Mouse (Mus musculus) testis, postnatal 14 days (tissue): ENCODE results near the gene Ric3.
"Not testable (repeated sequence)": the region's sequence is repeated elsewhere in the genome, so short reads cannot be mapped to it uniquely, and the experiment has no call there.

Source experiments
- DNase-seq: peaks from one replicate; pipeline ENCODE4 v3.0.0; 2021; ENCODE audit warnings: low spot score

Gene Ric3

DNA sequence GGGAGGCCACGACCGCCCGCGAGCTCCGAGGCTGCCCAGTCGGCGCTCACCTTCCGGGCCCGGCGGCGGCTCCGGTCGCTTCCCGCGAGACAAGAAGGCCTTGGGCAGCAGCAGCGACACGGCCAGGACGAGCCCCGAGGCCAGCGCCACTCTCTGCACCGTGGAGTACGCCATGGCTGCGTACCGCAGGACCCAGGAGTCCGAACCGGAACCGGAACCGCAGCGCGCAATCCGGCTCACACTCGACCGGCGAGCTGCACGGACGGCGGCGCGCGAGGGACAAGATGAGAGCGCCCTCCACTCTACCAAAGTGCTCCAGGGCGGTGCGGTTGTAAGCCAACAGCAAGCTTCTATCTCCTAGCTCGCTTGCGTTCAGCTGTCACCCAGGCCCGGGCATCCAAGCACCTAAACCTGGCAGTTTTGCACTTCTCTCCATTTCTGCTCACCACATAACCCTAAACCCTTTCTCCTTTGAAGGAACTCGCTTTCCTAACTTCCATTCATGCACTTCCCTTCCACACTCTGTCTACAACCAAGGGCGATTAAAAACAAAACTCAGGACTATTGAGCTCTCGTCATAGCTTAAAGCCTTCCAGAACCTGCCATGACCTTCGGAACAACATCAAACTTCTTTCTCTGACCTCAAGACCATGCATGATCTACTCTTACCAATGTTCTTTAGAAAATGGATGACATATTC, at the start of gene Ric3:
Gene Ric3 (minus strand): TSS at position 219 of the 700 bp plus-strand sequence.
- DNase-seq: peak; percentile 88

DNA sequence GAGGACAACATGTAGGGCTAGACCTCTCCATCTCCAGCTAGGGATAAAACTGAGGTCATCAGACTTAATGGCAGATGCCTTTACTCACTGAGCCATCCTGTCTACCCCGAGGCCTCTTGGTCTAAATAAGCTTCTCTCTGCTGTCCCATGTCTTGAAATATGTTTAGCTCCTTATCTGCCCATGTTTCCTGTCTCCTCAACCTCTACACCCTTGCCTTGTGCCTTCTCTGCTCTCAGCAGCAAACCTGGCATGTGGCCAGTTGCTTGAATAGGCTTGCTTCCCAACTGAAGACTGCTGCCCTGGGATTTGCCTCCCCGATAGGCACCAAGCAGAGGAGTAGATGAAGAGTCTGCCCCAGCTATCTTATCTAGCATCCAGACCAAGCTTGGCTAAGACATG, 48.4 kb upstream of the Ric3 start:
- no peak for DNase-seq

DNA sequence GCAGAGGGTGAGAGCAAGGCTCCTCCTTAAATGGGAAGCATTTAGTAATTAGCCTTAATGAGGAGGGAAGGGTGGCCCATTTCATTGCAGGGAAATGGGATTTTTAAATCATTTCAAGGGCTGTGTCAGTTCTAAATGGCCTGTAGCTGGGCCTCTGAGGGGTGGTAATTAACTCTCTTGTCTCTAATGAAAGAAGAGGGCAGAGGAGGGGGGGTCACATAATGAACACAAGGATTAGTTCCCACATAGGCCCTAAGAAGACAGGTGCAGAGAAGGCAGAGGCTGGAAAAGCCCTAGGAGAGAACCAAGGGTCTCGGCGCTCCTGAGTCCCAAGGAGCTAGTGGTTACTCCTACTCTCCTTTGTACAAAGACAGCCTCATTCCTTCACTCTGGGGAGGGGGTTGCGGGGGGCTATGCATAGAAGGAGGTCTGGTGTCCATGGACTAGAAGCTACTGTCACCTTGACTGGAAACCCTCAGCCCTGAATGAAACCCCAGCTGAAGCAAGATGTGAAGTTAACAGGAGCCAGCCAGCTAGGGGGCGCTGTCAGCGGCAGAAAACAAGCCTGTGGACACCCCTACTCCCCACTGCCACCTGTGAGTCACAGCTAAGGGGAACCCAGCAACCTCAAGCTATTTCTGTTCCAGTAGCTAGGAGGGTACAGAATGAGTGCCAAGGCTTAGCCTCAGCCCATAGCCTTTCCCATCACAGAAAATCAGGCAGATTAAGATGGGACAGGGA, 47.0 kb upstream of the Ric3 start:
- DNase-seq: no peak

DNA sequence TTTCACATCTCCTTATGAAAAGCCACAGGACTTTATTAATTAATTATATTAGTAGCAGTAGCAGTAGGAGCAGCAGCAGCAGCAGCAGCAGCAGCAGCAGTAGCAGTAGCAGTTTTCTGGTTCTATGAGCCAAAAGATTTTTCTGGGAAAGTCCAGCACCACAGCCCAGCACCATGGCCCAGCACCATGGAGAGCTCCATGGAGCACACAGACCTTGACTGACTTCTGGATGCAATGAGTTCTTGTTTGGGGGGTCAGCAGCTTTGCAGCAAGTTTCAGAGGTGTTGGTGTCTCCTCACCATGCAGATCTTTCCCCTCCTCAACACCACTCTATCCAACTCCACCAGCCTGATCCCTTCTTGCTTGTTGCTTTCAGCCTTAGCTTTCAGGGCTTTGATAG, 46.3 kb upstream of the Ric3 start:
- no peak for DNase-seq

DNA sequence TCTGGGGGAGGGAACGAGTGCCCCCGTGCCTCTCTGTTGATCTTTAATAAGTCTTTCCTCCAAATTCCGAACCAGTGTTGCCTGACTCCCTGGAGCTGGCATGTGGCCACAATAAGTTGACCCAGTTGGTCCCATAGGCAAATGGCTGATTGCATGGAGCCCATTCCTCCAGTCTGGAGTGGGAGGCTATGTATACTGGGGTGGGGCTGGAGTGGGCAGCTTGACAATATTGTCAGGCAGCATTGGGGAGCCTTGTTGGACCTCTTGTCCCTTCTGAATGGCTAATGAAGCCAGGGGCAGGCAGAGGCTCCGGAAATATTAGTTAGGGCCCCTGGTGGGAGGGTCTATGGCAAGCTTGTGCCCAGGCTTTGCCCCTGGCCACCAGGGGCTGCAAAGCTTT, 32.8 kb upstream of the Ric3 start:
- DNase-seq: no peak

GRCm38 (mm10) chr7:109115488-109115887, 32.4 kb upstream of the Ric3 start:
- not testable (repeated sequence) for DNase-seq

- no peak for DNase-seq
Measured at GRCm38 (mm10) chr7:109114950-109115349, 31.8 kb upstream of the Ric3 start.

DNA sequence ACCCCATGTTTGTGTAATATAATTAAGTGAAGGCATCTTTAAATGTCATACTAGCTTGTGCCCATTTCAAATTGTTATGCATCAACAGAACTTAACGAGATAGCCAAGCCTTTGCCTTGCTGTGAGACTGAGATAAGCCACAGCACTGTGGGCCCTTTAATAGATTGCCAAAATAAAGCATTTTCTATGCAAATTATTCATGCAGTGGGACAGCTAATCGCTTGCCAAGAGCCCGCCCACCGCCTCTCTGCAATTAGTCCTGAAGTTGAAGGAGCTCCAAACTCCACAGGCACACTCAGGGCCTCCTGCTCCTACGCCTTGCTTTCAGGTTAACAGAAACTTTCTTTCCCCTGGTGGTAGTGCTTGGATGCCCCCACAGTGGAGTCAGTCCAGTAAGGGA, 27.9 kb upstream of the Ric3 start:
- no peak for DNase-seq

- DNase-seq: no peak
Measured at GRCm38 (mm10) chr7:109104894-109105293, 21.8 kb upstream of the Ric3 start.

DNA sequence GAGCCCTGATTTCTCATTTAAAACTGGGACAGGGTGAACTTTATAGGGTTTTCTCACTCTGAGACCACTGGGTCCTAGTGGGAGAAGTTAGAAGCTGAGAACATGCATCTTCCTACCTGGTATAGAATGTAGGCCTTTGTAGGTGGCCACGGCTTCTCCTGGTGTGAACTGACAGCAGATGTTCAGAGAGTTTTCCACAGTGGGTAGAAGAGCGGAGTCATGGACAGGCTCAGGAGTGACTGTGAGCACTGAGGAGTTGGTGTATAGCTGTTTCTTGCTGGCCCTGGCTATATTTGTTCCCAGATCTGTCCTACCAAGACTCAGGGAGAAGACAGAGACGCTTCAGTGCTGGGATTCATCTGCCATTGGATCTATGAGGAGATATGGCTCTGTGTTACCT, 18.0 kb upstream of the Ric3 start:
- no peak for DNase-seq

- no peak for DNase-seq
Measured at GRCm38 (mm10) chr7:109098145-109099018, 15.3 kb upstream of the Ric3 start.

DNA sequence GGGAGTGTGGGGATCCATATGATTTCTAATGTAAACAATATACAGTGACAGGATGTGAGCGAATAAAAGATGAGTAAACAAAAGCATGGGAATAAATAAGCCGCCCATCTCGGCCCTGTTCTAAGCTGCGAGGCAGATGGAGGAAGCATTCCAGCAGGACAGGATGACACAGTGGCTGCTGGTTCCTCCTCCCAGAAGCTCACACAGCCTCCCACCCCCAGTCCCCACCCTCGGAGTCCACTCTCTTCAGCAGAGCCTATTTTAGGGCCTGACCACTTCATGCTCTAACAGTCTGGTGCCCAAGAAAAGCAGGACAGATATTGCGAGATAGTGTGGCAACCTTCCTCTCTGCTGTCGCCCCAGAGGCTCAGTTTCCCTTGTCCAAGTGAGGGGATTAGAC, 14.1 kb upstream of the Ric3 start:
- no peak for DNase-seq

DNA sequence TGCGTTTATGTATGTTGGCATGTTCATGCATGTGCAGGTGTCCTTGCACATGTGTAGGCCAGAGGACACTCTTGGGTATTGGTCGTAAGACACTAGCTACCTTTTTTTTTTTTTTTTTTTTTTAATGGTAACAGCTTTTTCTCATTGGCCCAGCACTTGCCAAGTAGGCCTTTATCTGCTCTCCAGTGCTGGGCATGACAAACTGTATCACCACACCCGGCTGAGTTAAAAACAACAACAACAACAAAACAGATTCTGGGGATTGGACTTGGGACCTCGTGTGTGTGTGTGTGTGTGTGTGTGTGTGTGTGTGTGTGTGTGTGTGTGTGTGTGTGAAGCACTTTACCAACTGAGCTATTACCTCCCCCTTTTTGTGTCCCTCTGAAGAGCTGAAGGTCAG, 13.5 kb upstream of the Ric3 start:
- DNase-seq: no peak

- DNase-seq: no peak
Measured at GRCm38 (mm10) chr7:109094294-109094693, 11.2 kb upstream of the Ric3 start.

- DNase-seq: not testable (repeated sequence)
Measured at GRCm38 (mm10) chr7:109091316-109091715, 8.2 kb upstream of the Ric3 start.

DNA sequence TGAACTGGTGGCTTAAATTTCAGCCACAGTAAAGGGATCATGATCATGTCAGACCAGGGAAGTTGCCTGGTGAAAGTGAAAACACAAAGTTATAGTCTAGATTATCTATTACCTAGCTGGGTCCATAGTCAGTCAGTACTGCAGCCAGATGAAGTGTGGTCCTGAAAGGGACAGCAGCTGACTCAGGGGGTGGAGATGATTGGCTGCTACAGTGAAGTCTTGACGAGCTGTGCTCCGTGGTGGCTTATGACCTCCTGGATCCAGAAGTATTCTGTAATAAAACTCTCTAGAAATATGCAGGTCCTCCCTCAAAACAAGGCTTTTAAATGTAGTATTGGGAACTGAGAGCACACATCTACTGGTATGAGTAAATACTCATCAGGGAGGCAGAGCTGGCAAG, 3.8 kb upstream of the Ric3 start:
- DNase-seq: no peak

DNA sequence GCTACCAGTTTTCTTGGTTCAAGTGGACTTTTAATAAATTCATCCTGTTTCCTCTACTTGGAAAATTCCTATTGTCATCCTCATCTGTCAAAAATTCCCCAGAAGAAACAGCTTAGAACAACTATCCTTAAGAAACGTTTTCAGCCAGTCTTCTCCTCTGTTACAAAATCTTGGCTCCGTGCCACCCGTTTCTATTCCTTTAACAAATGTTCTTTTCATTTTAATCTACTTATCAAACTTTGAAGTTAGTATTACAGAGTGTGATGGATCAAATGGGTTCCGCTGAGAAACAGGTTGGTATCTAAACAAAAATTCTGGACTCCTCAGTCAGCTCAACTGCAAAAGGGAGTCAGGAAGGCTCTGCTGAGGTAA, 668 bp upstream of the Ric3 start:
- DNase-seq: no peak

DNA sequence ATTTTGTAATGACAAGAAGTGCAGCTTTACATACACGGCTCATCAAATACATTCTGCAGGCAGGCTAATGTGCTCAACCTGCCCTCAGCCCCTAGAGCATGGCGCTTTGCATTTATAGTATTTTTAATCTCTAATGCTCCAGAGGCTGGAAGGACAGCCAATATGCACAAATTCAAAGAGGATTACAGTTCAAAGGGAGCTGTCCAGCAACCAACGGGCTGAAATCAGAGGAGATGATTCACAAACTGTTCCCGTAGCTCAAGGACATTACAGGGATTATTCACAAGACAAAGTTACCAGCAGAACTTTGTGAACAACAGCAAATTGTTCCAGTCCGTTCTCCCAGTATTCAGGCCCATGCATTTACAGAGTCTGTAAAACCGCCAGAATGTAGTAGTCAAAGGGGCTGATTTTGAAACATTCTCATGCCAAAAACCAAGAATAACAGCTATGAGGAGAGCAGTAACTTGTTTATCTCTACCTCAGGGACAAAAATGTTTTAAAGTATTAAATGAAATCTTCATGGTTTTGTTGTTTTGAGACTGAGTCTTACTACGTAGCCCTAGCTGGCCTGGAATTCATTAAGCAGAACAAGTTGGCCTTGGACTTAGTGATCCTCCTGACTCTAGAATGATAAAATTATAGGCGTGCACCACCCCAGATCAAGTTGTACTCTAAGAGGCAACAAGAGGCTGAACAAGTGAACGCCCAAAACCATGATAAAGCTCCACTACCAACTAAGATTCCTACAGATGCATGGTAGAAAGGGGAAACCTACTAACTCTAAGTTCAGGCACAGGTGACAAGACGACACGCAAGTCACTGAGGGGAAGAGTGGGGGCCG, 640 bp downstream of the Ric3 start:
- DNase-seq: peak; percentile 54

DNA sequence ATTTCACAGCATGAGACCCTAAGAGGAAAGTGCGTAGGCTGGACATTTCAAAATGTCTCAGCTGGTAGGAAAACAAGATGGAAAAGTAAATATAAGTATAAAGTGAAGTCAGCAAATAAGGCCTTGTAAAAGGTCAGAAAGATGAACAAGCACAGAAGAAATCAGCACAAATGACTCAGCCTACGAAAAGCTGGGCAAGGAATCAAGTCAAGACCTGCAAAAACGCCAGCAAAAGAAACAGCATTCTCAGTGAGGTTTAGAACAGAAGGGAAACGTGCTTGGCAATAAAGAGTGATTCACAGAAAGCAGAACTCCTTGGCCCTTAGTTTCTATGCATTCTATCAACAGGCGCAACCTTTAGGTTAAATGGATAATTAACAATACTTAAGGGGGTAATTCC, 10.8 kb downstream of the Ric3 start:
- DNase-seq: no peak

DNA sequence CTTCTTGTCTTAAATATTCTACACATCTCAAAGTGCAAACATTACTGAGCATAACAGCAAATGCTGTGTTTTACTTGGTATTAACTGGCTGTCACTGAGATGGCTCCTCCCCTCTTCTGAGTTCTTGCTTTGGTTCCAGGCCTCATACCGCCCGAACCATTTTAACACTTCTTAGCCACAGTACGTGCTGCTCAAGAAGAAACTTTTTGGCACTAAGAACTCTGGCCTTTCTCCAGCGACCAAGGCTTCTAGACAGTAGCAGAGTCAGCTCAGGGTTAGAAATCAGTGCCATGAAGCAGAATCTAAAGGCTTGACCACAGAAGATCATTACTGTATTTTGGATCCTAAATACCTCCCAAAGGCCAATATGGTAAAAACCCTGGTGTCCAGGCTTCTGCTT, 13.5 kb downstream of the Ric3 start:
- DNase-seq: no peak

- DNase-seq: no peak
Measured at GRCm38 (mm10) chr7:109059536-109059935, 23.6 kb downstream of the Ric3 start.

DNA sequence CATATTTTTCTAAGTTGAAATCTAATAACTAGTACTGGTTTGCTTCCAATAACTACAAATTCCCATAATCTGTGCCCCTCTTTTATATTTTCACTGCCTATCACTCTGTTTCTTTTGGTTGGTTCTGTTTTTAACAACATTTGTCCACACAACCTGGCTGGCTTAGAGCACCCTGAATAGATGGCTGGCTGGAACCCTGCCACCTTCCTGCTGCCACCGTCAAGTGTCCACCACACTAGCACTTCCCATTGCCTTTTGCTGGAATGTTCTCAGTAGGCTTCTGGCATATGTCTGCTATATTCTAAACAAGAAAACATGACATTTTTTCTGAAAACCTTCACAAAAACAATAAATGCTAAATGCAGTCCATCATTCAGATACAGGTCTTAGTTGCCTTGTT, 32.3 kb downstream of the Ric3 start:
- DNase-seq: no peak
